Mouse (Mus musculus): Measurements from ENCODE around the gene Dolpp1. TPM values are rescaled to one million over a fixed set of nuclear protein-coding genes. Genes with fewer than 3 reads are reported as not detected.
"Not testable (repeated sequence)": the region's sequence is repeated elsewhere in the genome, so short reads cannot be mapped to it uniquely, and the experiment has no call there.

Dolpp1 gene
- polyA plus RNA-seq, 1 experiment from 2014 or later = 51.1 TPM

GRCm38 (mm10) chr2:30413038-30413973, 21.3 kb downstream of the Dolpp1 start:
- ATAC-seq (ENCODE audit: insufficient read depth, low FRiP score, low TSS enrichment) (no peak), DNase-seq (ENCODE audit: low spot score) (no peak)
- WGBS = 83% methylated on average over 15 of the region's 16 CpGs
- Histone ChIP-seq H3K27ac (ENCODE audit: low read depth, low read length) (no peak overlapping the region), H3K4me3 (ENCODE audit: low read depth, low read length) (no peak overlapping the region), H3K27me3 (ENCODE audit: control insufficient read depth, insufficient read depth, low read length) (no peaks in the 10 kb centered on the region), H3K9ac (ENCODE audit: low read length) (peak overlapping the region; percentile 2; the same call in 1 of the 2 replicates), H3K4me2 (ENCODE audit: low read depth) (no peak overlapping the region), H3K36me3 (ENCODE audit: control insufficient read depth, insufficient read depth, low read length) (no peaks in the 10 kb centered on the region; the same call in 1 of the 2 replicates), H3K4me1 (ENCODE audit: control insufficient read depth, insufficient read depth, low read length) (peaks cover 8% of the 10 kb centered on the region), H3K9me3 (ENCODE audit: control insufficient read depth, low read length) (no peaks in the 10 kb centered on the region)

GRCm38 (mm10) chr2:30414101-30414500, 22.0 kb downstream of the Dolpp1 start:
- no peak overlapping the region for H3K27ac ChIP-seq (ENCODE audit: low read depth, low read length)
- H3K4me2 ChIP-seq (ENCODE audit: low read depth) = 0 out of 2 replicates have a peak overlapping the region, but pooled peaks have one; percentile 93
- no peaks in the 10 kb centered on the region; the same call in 1 of the 2 replicates for H3K36me3 ChIP-seq (ENCODE audit: control insufficient read depth, insufficient read depth, low read length)
- no peak overlapping the region for H3K4me3 ChIP-seq (ENCODE audit: low read depth, low read length)
- H3K4me1 ChIP-seq (ENCODE audit: control insufficient read depth, insufficient read depth, low read length) = peaks cover 16% of the 10 kb centered on the region
- H3K27me3 ChIP-seq (ENCODE audit: control insufficient read depth, insufficient read depth, low read length) = no peaks in the 10 kb centered on the region
- DNase-seq (ENCODE audit: low spot score) (no peak), ATAC-seq (ENCODE audit: insufficient read depth, low FRiP score, low TSS enrichment) (no peak)
- H3K9me3 ChIP-seq (ENCODE audit: control insufficient read depth, low read length) = no peaks in the 10 kb centered on the region
- peak overlapping the region; percentile 2; the same call in 1 of the 2 replicates for H3K9ac ChIP-seq (ENCODE audit: low read length)
- 85% methylated on average over 4 of the region's 4 CpGs for WGBS

GRCm38 (mm10) chr2:30414681-30415080, 22.6 kb downstream of the Dolpp1 start:
- ATAC-seq (ENCODE audit: insufficient read depth, low FRiP score, low TSS enrichment) = no peak
- H3K27ac ChIP-seq (ENCODE audit: low read depth, low read length) = no peak overlapping the region
- H3K4me3 ChIP-seq (ENCODE audit: low read depth, low read length) = peak overlapping the region; percentile 80
- peak overlapping the region; percentile 94 for H3K9ac ChIP-seq (ENCODE audit: low read length)
- DNase-seq (ENCODE audit: low spot score) = no peak
- no peaks in the 10 kb centered on the region for H3K9me3 ChIP-seq (ENCODE audit: control insufficient read depth, low read length)
- no peaks in the 10 kb centered on the region for H3K27me3 ChIP-seq (ENCODE audit: control insufficient read depth, insufficient read depth, low read length)
- 52% methylated on average over 5 of the region's 5 CpGs for WGBS
- H3K4me2 ChIP-seq (ENCODE audit: low read depth) = peak overlapping the region; percentile 93
- H3K4me1 ChIP-seq (ENCODE audit: control insufficient read depth, insufficient read depth, low read length) = peaks cover 17% of the 10 kb centered on the region
- H3K36me3 ChIP-seq (ENCODE audit: control insufficient read depth, insufficient read depth, low read length) = no peaks in the 10 kb centered on the region; the same call in 1 of the 2 replicates

- Histone ChIP-seq H3K9ac (ENCODE audit: low read length) (peak within 1 kb of the TSS; percentile 94), H3K9me3 (ENCODE audit: control insufficient read depth, low read length) (no peaks in the 10 kb centered on the region), H3K4me2 (ENCODE audit: low read depth) (peak within 1 kb of the TSS; percentile 93), H3K4me1 (ENCODE audit: control insufficient read depth, insufficient read depth, low read length) (peaks cover 17% of the 10 kb centered on the region), H3K27ac (ENCODE audit: low read depth, low read length) (peak within 1 kb of the TSS; percentile 97), H3K27me3 (ENCODE audit: control insufficient read depth, insufficient read depth, low read length) (no peaks in the 10 kb centered on the region), H3K36me3 (ENCODE audit: control insufficient read depth, insufficient read depth, low read length) (no peaks in the 10 kb centered on the region), H3K4me3 (ENCODE audit: low read depth, low read length) (peak within 1 kb of the TSS; percentile 80)
- peak; percentile 88 for ATAC-seq (ENCODE audit: insufficient read depth, low FRiP score, low TSS enrichment)
- DNase-seq (ENCODE audit: low spot score) = peak; percentile 88
- 2% methylated on average over 57 of the region's 58 CpGs for WGBS
These were observed 23.3 kb downstream of the Dolpp1 start, which contains the start of gene Crat for GRCm38 (mm10) chr2:30415157-30415935. Gene Crat (minus strand): TSS chr2:30415813.

GRCm38 (mm10) chr2:30415936-30416648, 24.0 kb downstream of the Dolpp1 start, which contains the start of gene Ptpa:
Gene Ptpa (plus strand): TSS chr2:30416039.
- peak within 1 kb of the TSS; percentile 80 for H3K4me3 ChIP-seq (ENCODE audit: low read depth, low read length)
- H3K27me3 ChIP-seq (ENCODE audit: control insufficient read depth, insufficient read depth, low read length) = no peaks in the 10 kb centered on the region
- peak within 1 kb of the TSS; percentile 97 for H3K27ac ChIP-seq (ENCODE audit: low read depth, low read length)
- peak; percentile 86 for ATAC-seq (ENCODE audit: insufficient read depth, low FRiP score, low TSS enrichment)
- under 1% methylated on average over 63 of the region's 67 CpGs for WGBS
- peak; percentile 96 for DNase-seq (ENCODE audit: low spot score)
- no peaks in the 10 kb centered on the region for H3K36me3 ChIP-seq (ENCODE audit: control insufficient read depth, insufficient read depth, low read length)
- H3K4me2 ChIP-seq (ENCODE audit: low read depth) = peak within 1 kb of the TSS; percentile 93
- peak within 1 kb of the TSS; percentile 94 for H3K9ac ChIP-seq (ENCODE audit: low read length)
- peaks cover 17% of the 10 kb centered on the region for H3K4me1 ChIP-seq (ENCODE audit: control insufficient read depth, insufficient read depth, low read length)
- no peaks in the 10 kb centered on the region for H3K9me3 ChIP-seq (ENCODE audit: control insufficient read depth, low read length)

GRCm38 (mm10) chr2:30416649-30416965, 24.6 kb downstream of the Dolpp1 start:
- H3K4me1 ChIP-seq (ENCODE audit: control insufficient read depth, insufficient read depth, low read length) = peaks cover 17% of the 10 kb centered on the region
- peak overlapping the region; percentile 80 for H3K4me3 ChIP-seq (ENCODE audit: low read depth, low read length)
- H3K27ac ChIP-seq (ENCODE audit: low read depth, low read length) = peak overlapping the region; percentile 97
- DNase-seq (ENCODE audit: low spot score) (no peak), ATAC-seq (ENCODE audit: insufficient read depth, low FRiP score, low TSS enrichment) (no peak)
- WGBS = 2% methylated on average over 5 of the region's 7 CpGs
- peak overlapping the region; percentile 93 for H3K4me2 ChIP-seq (ENCODE audit: low read depth)
- no peaks in the 10 kb centered on the region for H3K9me3 ChIP-seq (ENCODE audit: control insufficient read depth, low read length)
- H3K36me3 ChIP-seq (ENCODE audit: control insufficient read depth, insufficient read depth, low read length) = no peaks in the 10 kb centered on the region
- no peaks in the 10 kb centered on the region for H3K27me3 ChIP-seq (ENCODE audit: control insufficient read depth, insufficient read depth, low read length)
- peak overlapping the region; percentile 94 for H3K9ac ChIP-seq (ENCODE audit: low read length)

- H3K4me3 ChIP-seq (ENCODE audit: low read depth, low read length); H3K9me3 ChIP-seq (ENCODE audit: control insufficient read depth, low read length); ATAC-seq (ENCODE audit: insufficient read depth, low FRiP score, low TSS enrichment); H3K4me2 ChIP-seq (ENCODE audit: low read depth); H3K9ac ChIP-seq (ENCODE audit: low read length); DNase-seq (ENCODE audit: low spot score); H3K27me3 ChIP-seq (ENCODE audit: control insufficient read depth, insufficient read depth, low read length); H3K36me3 ChIP-seq (ENCODE audit: control insufficient read depth, insufficient read depth, low read length); H3K27ac ChIP-seq (ENCODE audit: low read depth, low read length): not testable (repeated sequence)
- H3K4me1 ChIP-seq (ENCODE audit: control insufficient read depth, insufficient read depth, low read length) = peaks cover 17% of the 10 kb centered on the region
- WGBS = 82% methylated on average over 6 of the region's 6 CpGs
These were observed 25.1 kb downstream of the Dolpp1 start for GRCm38 (mm10) chr2:30417154-30417553.

GRCm38 (mm10) chr2:30417595-30418165, 25.6 kb downstream of the Dolpp1 start:
- Histone ChIP-seq H3K27ac (ENCODE audit: low read depth, low read length) (no peak overlapping the region), H3K9ac (ENCODE audit: low read length) (no peak overlapping the region), H3K36me3 (ENCODE audit: control insufficient read depth, insufficient read depth, low read length) (no peaks in the 10 kb centered on the region), H3K4me2 (ENCODE audit: low read depth) (no peak overlapping the region), H3K27me3 (ENCODE audit: control insufficient read depth, insufficient read depth, low read length) (no peaks in the 10 kb centered on the region), H3K9me3 (ENCODE audit: control insufficient read depth, low read length) (no peaks in the 10 kb centered on the region), H3K4me1 (ENCODE audit: control insufficient read depth, insufficient read depth, low read length) (peaks cover 17% of the 10 kb centered on the region), H3K4me3 (ENCODE audit: low read depth, low read length) (no peak overlapping the region)
- DNase-seq (ENCODE audit: low spot score) (no peak), ATAC-seq (ENCODE audit: insufficient read depth, low FRiP score, low TSS enrichment) (no peak)
- 73% methylated on average over 5 of the region's 5 CpGs for WGBS
